Mouse (Mus musculus): ENCODE data around the gene Gria2.
A peak's percentile ranks its signal among the peaks of the same experiment; 100 is the strongest.

GRCm38 (mm10) chr3:80805327-80805726, 2.7 kb upstream of the Gria2 start:
- no peak for TF ChIP-seq GATA1 (IDR thresholded peaks at IDR 0.05; ENCODE audit: low read depth, low read length)
- no peak for TF ChIP-seq EP300 (IDR thresholded peaks at IDR 0.05; ENCODE audit: low read depth in 1 of 2, low read length in 2 of 2)
- TF ChIP-seq CTCF (IDR thresholded peaks at IDR 0.05 in 2 of 3, conservative IDR thresholded peaks at IDR 0.05 in 1 of 3; ENCODE audit: control insufficient read depth in 1 of 3, insufficient read depth in 1 of 3, low read depth in 2 of 3, low read length in 3 of 3, poor library complexity in 1 of 3, severe bottlenecking in 1 of 3), result peak in 1 of 3 experiments; percentile 14; a peak in 2 of 6 replicates
- TF ChIP-seq USF2 (IDR thresholded peaks at IDR 0.05; ENCODE audit: borderline replicate concordance in 1 of 2, insufficient read depth in 1 of 2, low read depth in 1 of 2, low read length in 2 of 2), result no peak
- no peak for TF ChIP-seq POLR2A (IDR thresholded peaks at IDR 0.05; ENCODE audit: control insufficient read depth in 1 of 2, insufficient read depth in 1 of 2, low read depth in 1 of 2, low read length in 2 of 2, poor library complexity in 1 of 2)

All from MEL (cell line).